Mouse (Mus musculus): ENCODE measurements at regions not wholly inside any gene's neighbourhood (a gene's known extent, or its start where the extent isn't known, plus 50 kb on each side); places are given as distances from the start of the nearest gene placed in this dataset.

- no peak for DNase-seq (ENCODE audit: low read depth, low spot score)
These were observed 55.6 kb upstream of the Akirin2 start for GRCm38 (mm10) chr4:34494961-34495723.

- DNase-seq (ENCODE audit: low read depth, low spot score) = no peak
These were observed 52.4 kb upstream of the Akirin2 start for GRCm38 (mm10) chr4:34498325-34498724.

DNA sequence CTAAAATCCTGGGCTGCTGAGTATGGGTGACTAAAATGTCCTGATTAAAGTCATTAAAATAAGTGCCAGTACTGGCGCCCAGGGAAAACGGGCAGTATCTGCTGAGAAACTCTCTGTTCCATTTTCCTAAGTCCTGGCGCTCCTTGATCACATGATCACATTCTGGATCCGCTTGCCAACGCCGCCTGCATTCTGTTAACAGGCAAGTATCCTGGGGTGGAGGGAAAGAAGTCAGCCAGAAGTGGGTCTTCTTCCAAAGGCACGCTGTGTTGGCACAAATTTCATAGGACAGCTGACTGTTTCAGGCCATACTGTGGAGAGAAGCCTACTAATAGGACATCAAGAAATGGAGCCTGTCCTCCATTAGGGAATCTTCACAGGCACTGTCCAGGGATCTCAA, 52.0 kb upstream of the Akirin2 start:
- DNase-seq (ENCODE audit: low read depth, low spot score) = no peak

- no peak for DNase-seq (ENCODE audit: low read depth, low spot score)
These were observed 51.0 kb upstream of the Akirin2 start for GRCm38 (mm10) chr4:34499731-34500130.

Data from ZHBTc4 (cell line).